Mouse (Mus musculus) gastrocnemius, adult 2 months (tissue): ENCODE measurements around the gene Gtf3a. TPM values are rescaled to one million over a fixed set of nuclear protein-coding genes. Genes with fewer than 3 reads are reported as not detected.

Source experiments
- DNase-seq: peaks from one replicate; pipeline ENCODE4 v3.0.0; 2022
- H3K27ac ChIP-seq: fragments of 200-600 bp; 2 replicates; pipeline ENCODE4 v1.8.1; 2022; ENCODE audit warnings: mild to moderate bottlenecking
- H3K4me3 ChIP-seq: fragments of 200-600 bp; 2 replicates; pipeline ENCODE4 v1.8.1; 2022; ENCODE audit warnings: mild to moderate bottlenecking, moderate library complexity
- CTCF ChIP-seq: fragments of 200-600 bp; IDR thresholded peaks from 2 replicates; pipeline ENCODE4 v1.8.1; 2022; ENCODE audit warnings: antibody characterized with exemption, mild to moderate bottlenecking, moderate library complexity
- intact Hi-C: fragments of 180-260 bp; cut with DNase I; formaldehyde crosslinking; loops from one replicate; pipeline ENCODE4 v1.15.1; 2025
- total RNA-seq, 2 experiments: library from RNA; stranded (reverse); gene quantifications; 2 replicates each; pipeline ENCODE4 v1.2.3; 2021

Gtf3a gene
- total RNA-seq, 2 experiments from 2014 or later: 25.7 to 31.9 TPM

DNA sequence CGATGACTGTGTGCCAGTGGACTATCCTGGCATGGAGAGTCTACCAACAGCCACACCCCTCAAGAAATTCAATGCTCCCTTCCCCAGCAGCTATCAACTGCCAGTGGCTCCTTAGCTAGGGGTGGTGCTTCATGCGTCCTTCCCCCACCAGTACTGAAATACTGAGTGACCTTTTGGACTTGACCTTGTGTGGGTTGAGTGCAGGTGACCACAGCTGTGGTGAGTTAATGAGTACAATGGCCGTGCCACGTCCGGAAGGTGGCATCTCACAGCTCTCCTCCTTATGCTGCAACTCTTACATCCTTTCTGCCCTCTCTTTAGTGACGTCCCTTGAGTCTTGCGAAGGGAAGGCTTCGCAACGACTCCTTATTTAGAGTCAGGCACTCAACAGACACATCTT lies 24.9 kb downstream of the Gtf3a start:
- peak overlapping the region; percentile 28; the same call in 1 of the 2 replicates for H3K27ac ChIP-seq
- TF ChIP-seq CTCF: no peak
- no peak overlapping the region for H3K4me3 ChIP-seq
- no peak for DNase-seq
- intact Hi-C loops: no loop called here

DNA sequence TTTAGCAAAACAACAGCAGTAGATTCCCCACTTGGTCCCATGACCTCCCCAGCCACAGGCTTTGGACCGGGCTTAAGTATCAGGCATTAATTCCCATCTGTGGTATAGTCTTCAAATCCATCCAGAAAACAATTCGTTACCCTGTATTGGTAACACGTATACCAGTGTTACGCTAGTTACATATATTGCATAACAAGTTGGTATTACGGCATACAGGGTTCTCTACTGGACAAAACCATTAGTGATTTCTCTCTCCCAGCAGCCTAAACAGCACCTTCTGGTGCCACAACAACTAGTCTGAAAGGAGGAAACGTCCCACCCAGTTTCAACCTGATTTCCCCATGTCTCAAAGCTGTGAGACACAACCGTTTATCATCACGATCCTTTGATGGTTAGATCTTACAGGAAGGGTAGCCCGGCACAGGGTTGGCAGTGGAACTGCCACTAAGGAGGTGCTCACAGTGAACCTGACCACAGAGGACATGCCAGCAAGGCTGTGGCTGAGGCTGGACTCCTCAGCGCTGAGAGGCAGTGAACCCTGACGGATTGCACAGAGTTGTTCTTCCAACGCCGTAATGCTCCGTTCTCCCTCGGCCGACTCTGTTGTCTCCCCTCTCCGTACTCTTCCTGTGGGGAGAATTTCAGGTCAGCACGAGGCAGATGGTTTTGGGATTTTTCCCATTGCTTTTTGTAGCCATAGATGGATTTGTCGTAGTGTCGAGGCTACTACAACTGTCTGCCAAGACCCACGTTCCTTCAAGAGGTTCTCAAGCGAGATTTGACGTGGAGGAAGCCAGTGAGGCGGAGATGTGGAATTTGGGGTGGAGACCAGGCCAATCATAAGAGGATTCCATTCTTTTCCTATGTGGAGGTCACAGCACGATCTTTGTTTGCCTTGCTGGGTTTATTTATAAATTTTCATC lies 25.7 kb downstream of the Gtf3a start:
- intact Hi-C loops: no loop called here
- no peak for DNase-seq
- no peak for TF ChIP-seq CTCF
- H3K4me3 ChIP-seq: no peak overlapping the region
- peak overlapping the region; percentile 40 for H3K27ac ChIP-seq

DNA sequence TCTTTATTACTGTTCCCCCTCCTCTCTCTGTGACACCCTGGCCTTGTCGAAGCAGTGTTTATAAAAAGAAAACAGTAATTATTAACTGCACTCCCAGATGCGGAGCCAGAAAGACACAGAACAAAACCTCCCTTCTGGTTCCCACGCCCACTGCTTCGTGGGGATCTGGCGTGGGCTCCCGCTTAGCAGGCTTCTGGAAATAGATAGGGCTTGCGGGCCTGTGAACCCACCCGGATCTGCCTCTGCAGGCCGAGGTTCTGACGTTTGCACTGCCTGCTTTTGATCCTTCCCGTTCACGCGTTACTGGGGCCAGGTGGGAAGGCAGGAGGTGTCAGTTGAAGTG lies 26.3 kb downstream of the Gtf3a start:
- intact Hi-C loops: no loop called here
- no peak for TF ChIP-seq CTCF
- H3K4me3 ChIP-seq: no peak overlapping the region
- H3K27ac ChIP-seq: peak overlapping the region; percentile 49; the same call in 1 of the 2 replicates
- DNase-seq: no peak

- H3K27ac ChIP-seq: no peak overlapping the region
- TF ChIP-seq CTCF: no peak
- intact Hi-C loops: loop anchor here (5.0 kb wide), 2 partner anchors 39 to 341 kb away; partner anchors contain the start of gene Urad
- no peak overlapping the region for H3K4me3 ChIP-seq
- DNase-seq: no peak
Measured at GRCm38 (mm10) chr5:146981376-146981775, 32.9 kb downstream of the Gtf3a start.

GRCm38 (mm10) chr5:146983216-146983615 lies 34.8 kb downstream of the Gtf3a start:
- intact Hi-C loops: loop anchor here (1.0 to 5.0 kb wide), 4 partner anchors 41 to 339 kb away; partner anchors contain the start of genes Polr1d and Urad
- peak; percentile 91 for TF ChIP-seq CTCF
- peak; percentile 64 for DNase-seq
- Histone ChIP-seq H3K27ac (no peak overlapping the region), H3K4me3 (no peak overlapping the region)

GRCm38 (mm10) chr5:146985725-146986433 lies 37.4 kb downstream of the Gtf3a start:
- H3K4me3 ChIP-seq: no peak overlapping the region
- intact Hi-C loops: no loop called here
- no peak for TF ChIP-seq CTCF
- H3K27ac ChIP-seq: no peak overlapping the region
- DNase-seq: no peak

- TF ChIP-seq CTCF: no peak
- H3K27ac ChIP-seq: no peak overlapping the region
- no peak for DNase-seq
- no peak overlapping the region for H3K4me3 ChIP-seq
- intact Hi-C loops: no loop called here
Measured at GRCm38 (mm10) chr5:146987588-146987987, 39.1 kb downstream of the Gtf3a start.

GRCm38 (mm10) chr5:146989051-146989450 lies 40.6 kb downstream of the Gtf3a start:
- Histone ChIP-seq H3K4me3 (no peak overlapping the region), H3K27ac (no peak overlapping the region)
- intact Hi-C loops: no loop called here
- no peak for DNase-seq
- TF ChIP-seq CTCF: no peak

DNA sequence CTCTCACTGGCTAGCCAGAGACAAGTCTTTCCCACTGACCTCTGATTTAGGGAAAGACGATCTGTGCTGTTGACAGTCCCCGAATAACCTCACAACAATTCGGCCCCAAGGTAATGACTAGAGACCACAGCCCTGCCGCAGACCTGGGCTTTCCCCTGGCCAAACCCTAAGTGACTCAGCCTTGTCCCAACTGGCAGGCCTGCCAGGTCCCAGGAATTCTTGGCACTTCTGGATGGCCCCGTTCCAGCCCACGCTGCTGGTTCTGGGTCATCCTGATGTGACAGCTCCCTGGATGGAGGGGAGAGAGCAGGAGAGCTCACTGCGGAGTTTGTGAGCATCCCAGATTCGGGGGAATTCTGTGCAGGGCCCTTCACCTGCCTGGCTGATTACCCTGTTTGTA lies 45.1 kb downstream of the Gtf3a start:
- DNase-seq: peak; percentile 75
- H3K4me3 ChIP-seq: peak overlapping the region; percentile 13
- H3K27ac ChIP-seq: peak overlapping the region; percentile 38; the same call in 1 of the 2 replicates
- intact Hi-C loops: no loop called here
- TF ChIP-seq CTCF: no peak

DNA sequence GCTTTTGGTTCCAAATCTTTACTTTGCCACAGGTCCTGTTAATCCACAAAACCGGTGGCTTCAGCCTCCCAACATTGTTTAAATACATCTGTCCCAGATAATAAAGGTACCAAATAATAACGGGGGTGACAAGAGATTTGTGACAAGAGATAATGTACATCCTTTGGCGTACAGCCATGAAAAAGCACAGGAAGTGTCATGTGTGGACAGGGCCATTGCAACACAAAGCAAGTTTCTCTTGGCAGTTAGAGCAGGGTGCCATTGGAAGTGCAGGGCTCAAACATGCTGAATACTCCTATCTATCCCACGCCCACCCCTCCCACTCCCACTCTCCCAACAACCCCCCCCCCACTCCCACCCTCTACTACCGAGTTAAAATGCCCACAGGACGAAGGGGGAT lies 46.5 kb downstream of the Gtf3a start:
- Histone ChIP-seq H3K4me3 (no peak overlapping the region), H3K27ac (no peak overlapping the region)
- intact Hi-C loops: no loop called here
- TF ChIP-seq CTCF: no peak
- DNase-seq: no peak

DNA sequence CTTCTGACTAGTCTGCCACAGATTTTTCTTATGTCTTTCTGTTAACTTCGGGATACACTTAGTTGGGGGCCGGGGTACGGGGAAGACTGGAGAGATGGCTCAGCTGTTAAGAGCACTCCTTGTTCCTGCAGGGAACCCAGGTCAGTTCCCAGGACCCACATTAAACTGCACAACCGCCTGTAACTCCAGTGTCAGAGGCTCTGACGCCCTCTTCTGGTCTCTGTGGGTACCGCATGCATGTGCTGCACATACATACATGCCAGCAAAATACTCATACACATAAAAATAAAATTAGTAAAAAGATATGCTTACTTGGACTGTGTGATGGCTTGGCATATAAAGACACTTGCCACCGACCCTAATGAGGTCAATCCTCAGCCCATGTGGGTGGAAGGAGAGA lies 48.4 kb downstream of the Gtf3a start:
- no peak overlapping the region for H3K27ac ChIP-seq
- no peak overlapping the region for H3K4me3 ChIP-seq
- no peak for DNase-seq
- TF ChIP-seq CTCF: no peak
- intact Hi-C loops: no loop called here

DNA sequence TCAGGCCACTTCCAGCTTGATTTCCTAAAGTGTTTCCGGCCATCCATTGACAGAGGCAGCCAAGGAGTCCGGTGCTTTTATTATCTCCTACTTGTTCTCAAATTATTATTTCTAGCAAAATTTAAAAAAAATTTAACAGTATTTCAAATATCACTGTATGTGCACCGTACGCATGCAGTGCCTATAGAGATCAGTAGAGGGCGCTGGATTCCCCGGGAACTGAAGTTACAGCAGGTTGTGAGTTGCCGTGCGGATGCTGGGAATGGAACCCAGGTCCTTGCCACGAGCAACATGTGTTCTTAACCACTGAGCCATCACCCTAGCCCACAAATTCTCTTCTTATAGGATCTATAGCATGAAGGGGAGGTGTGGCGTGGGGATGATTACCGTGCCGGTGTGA lies 50.3 kb downstream of the Gtf3a start:
- no peak overlapping the region for H3K4me3 ChIP-seq
- no peak overlapping the region for H3K27ac ChIP-seq
- DNase-seq: no peak
- peak; percentile 36; the same call in 1 of the 2 replicates for TF ChIP-seq CTCF
- intact Hi-C loops: no loop called here

DNA sequence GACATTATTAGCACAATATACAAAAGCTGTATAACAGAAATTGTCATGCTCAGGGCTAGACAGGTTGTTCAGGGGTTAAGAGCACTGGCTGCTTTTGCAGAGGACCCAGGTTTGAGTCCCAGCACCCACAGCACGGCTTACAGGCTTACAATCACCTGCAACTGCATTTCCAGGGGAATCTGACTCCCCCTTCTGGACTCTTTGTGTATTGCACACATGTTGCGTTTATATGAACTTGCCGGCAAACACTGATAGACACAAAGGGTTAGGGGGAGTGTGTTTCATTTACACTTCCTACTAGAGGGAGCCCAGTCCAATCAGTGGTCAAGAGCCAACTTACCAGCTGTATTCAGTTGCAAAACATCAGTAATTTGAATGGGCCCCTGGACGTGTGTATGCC lies 52.9 kb downstream of the Gtf3a start:
- TF ChIP-seq CTCF: peak; percentile 11; the same call in 1 of the 2 replicates
- intact Hi-C loops: no loop called here
- Histone ChIP-seq H3K27ac (no peak overlapping the region), H3K4me3 (no peak overlapping the region)
- DNase-seq: no peak
